Mouse (Mus musculus): ENCODE measurements around the gene Rpl24.

DNA sequence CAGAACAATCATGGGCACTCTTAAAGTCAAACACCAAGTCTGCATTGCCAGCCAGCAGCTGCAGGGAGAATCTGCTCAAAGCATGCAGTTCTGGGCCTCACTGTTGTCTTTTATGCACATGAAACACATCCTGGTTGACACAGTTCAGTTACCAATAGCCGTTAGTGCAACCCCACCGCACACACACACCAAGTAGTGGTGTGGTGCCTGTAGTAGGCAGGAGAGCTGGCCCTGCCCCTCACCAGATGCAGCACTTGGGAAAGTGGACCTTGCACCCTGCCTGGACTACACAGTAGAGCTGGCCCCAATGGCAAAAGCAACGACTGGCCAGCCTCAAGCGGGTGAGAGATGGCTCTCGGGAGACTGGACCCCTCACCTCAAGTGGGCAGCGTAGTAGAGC lies 26.4 kb upstream of the Rpl24 start:
- TF ChIP-seq CTCF (IDR thresholded peaks at IDR 0.05; ENCODE audit: low read depth) (no peak), EP300 (IDR thresholded peaks at IDR 0.05; ENCODE audit: low read depth) (no peak)
